In the genomic region with DNA sequence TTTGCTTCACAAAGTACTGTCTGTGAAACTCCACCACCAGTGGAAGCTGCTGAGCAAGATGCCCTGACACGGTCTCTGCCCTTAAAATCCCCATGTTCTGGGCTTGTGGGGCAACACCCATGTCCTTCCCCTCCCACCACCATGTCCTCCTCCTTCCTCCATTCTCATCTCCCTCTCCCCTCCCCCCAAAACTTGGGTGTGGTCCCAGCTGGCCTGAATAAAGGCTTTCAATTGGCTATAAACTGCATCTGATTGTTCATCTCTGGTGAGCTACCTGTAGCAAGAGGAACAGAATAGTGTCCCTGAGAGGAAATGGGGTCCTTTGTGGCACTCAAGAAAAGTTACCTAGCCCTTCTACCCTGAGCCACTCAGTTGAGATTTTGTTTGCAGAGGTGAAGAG, we compare ENCODE assay signal across 33 mouse cellular contexts.
"Had no signal": no experiment of that assay in that cellular context is flagged by ENCODE, and none has a peak within 500 bp of the region (broad histone marks: within the 10 kb centered on the region; RNA-seq: fewer than 3 reads in every experiment).

No protein-coding gene starts in this region.

- ATAC-seq: hindbrain, embryonic 16.5 days; hindbrain, postnatal 0 days; inflammation-experienced regulatory T-cells, adult 6 months; intestine, embryonic 15.5 days; intestine, embryonic 16.5 days; intestine, postnatal 0 days had no signal

- H3K9me3 ChIP-seq: heart, embryonic 15.5 days; hindbrain, embryonic 15.5 days had no signal

- H3K27ac ChIP-seq: heart, embryonic 13.5 days; heart, embryonic 15.5 days; hindbrain, embryonic 10.5 days; hindbrain, embryonic 12.5 days; hindbrain, embryonic 13.5 days; hindbrain, embryonic 14.5 days; hindbrain, embryonic 15.5 days; hindbrain, postnatal 0 days; intestine, embryonic 15.5 days; kidney, embryonic 15.5 days; kidney, postnatal 0 days; layer of hippocampus, adult 2 months; left cerebral cortex, adult 2 months had no signal

- H3K9ac ChIP-seq: heart, embryonic 13.5 days; heart, embryonic 15.5 days; hindbrain, embryonic 12.5 days; hindbrain, embryonic 13.5 days; hindbrain, embryonic 14.5 days; hindbrain, embryonic 15.5 days; intestine, embryonic 15.5 days; kidney, embryonic 15.5 days had no signal

- H3K4me2 ChIP-seq: heart, embryonic 13.5 days; heart, embryonic 15.5 days; hindbrain, embryonic 12.5 days; hindbrain, embryonic 13.5 days; hindbrain, embryonic 14.5 days; hindbrain, embryonic 15.5 days; intestine, embryonic 15.5 days; kidney, embryonic 15.5 days had no signal

- DNase-seq: heart, postnatal 10 days; heart, postnatal 14 days; heart, postnatal 36 days; heart, postnatal 4 days; kidney, adult 11 months; kidney, adult 18-20 months; kidney, adult 2 months; kidney, adult 8-10 months; kidney, adult 9 months; kidney, postnatal 10 days; kidney, postnatal 14 days; kidney, postnatal 25 days; kidney, postnatal 36 days; kidney, postnatal 4 days; layer of hippocampus, adult 9-11 months; layer of hippocampus, postnatal 36 days had no signal

- H3K4me1 ChIP-seq: heart, embryonic 13.5 days; heart, embryonic 15.5 days; hindbrain, embryonic 10.5 days; hindbrain, embryonic 12.5 days; hindbrain, embryonic 13.5 days; hindbrain, embryonic 15.5 days; intestine, embryonic 15.5 days; kidney, embryonic 15.5 days had no signal

- H3K27me3 ChIP-seq: heart, embryonic 13.5 days; heart, embryonic 15.5 days; hindbrain, embryonic 12.5 days; hindbrain, embryonic 13.5 days; hindbrain, embryonic 15.5 days; intestine, embryonic 15.5 days; kidney, embryonic 15.5 days had no signal

- H3K36me3 ChIP-seq: heart, embryonic 13.5 days; heart, embryonic 15.5 days; hindbrain, embryonic 10.5 days; hindbrain, embryonic 12.5 days; hindbrain, embryonic 13.5 days; hindbrain, embryonic 15.5 days; intestine, embryonic 15.5 days; kidney, embryonic 15.5 days had no signal

- H3K4me3 ChIP-seq: heart, embryonic 13.5 days; heart, embryonic 15.5 days; hindbrain, embryonic 10.5 days; hindbrain, embryonic 12.5 days; hindbrain, embryonic 13.5 days; hindbrain, embryonic 15.5 days; intestine, embryonic 15.5 days; kidney, embryonic 15.5 days; layer of hippocampus, adult 2 months; left cerebral cortex, adult 2 months had no signal
